Mouse (Mus musculus) cortical plate, adult 2 months (tissue): ENCODE results near the gene Tmem176b.

Experiments used
- CTCF ChIP-seq: fragments of 200-500 bp; IDR thresholded peaks from 2 replicates; pipeline ENCODE4 v1.5.1; 2011; ENCODE audit warnings: mild to moderate bottlenecking, control low read depth, low read length; ENCODE audit not compliant: insufficient read depth; ENCODE audit errors: extremely low read depth
- POLR2A ChIP-seq: fragments of 200-500 bp; IDR thresholded peaks from 2 replicates; pipeline ENCODE4 v1.6.1; 2011; ENCODE audit warnings: mild to moderate bottlenecking, low read length, control low read depth; ENCODE audit not compliant: insufficient read depth; ENCODE audit errors: extremely low read depth

DNA sequence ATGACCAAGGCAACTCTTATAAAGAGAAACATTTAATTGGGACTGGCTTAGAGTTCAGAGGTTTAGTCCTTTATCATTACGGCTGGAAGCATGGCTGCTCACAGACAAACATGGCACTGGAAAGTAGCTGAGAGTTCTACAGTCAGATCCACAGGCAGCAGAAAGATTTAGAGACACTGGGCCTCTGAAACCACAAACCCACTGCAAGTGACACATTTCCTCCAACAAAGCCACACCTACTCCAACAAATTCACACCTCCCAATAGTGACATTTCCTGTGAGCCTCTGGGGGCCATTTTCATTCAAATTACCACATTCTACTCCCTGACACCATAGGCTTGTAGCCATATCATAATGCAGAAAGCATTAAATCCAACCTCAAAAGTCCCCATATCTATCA is 39.4 kb downstream of the Tmem176b start:
- TF ChIP-seq CTCF (no peak), POLR2A (no peak)
